Mouse (Mus musculus) brain, embryonic 18.5 days (tissue): ENCODE measurements around the gene Tm4sf4.

Experiments
- DNase-seq: peaks from one replicate; pipeline ENCODE4 v3.0.0-alpha.2; 2012; ENCODE audit warnings: low read depth, low spot score

The Tm4sf4 gene

GRCm38 (mm10) chr3:57425089-57425730, at the start of gene Tm4sf4:
Tm4sf4 (plus strand) TSS chr3:57425314.
- no peak for DNase-seq

- DNase-seq = no peak
These were observed 38.7 kb upstream of the Tm4sf4 start for GRCm38 (mm10) chr3:57386423-57386822.

GRCm38 (mm10) chr3:57386895-57387294, 38.2 kb upstream of the Tm4sf4 start:
- no peak for DNase-seq

GRCm38 (mm10) chr3:57387593-57387992, 37.5 kb upstream of the Tm4sf4 start:
- DNase-seq = no peak

GRCm38 (mm10) chr3:57411535-57411934, 13.6 kb upstream of the Tm4sf4 start:
- no peak for DNase-seq

GRCm38 (mm10) chr3:57420233-57420632, 4.9 kb upstream of the Tm4sf4 start:
- DNase-seq = no peak

GRCm38 (mm10) chr3:57420660-57421059, 4.5 kb upstream of the Tm4sf4 start:
- DNase-seq = no peak

GRCm38 (mm10) chr3:57426351-57426750, 1.2 kb downstream of the Tm4sf4 start:
- no peak for DNase-seq

- no peak for DNase-seq
These were observed 3.8 kb downstream of the Tm4sf4 start for GRCm38 (mm10) chr3:57428682-57429464.

- DNase-seq = no peak
These were observed 4.4 kb downstream of the Tm4sf4 start for GRCm38 (mm10) chr3:57429486-57429885.

- no peak for DNase-seq
These were observed 6.6 kb downstream of the Tm4sf4 start for GRCm38 (mm10) chr3:57431706-57432105.

- DNase-seq = no peak
These were observed 10.2 kb downstream of the Tm4sf4 start for GRCm38 (mm10) chr3:57435364-57435763.

- no peak for DNase-seq
These were observed 15.8 kb downstream of the Tm4sf4 start for GRCm38 (mm10) chr3:57440956-57441355.

- no peak for DNase-seq
These were observed 20.6 kb downstream of the Tm4sf4 start for GRCm38 (mm10) chr3:57445706-57446105.

GRCm38 (mm10) chr3:57447889-57448288, 22.8 kb downstream of the Tm4sf4 start:
- DNase-seq = no peak

- no peak for DNase-seq
These were observed 23.3 kb downstream of the Tm4sf4 start for GRCm38 (mm10) chr3:57448445-57448844.

GRCm38 (mm10) chr3:57458652-57459051, 33.5 kb downstream of the Tm4sf4 start:
- no peak for DNase-seq

- no peak for DNase-seq
These were observed 38.2 kb downstream of the Tm4sf4 start for GRCm38 (mm10) chr3:57463302-57463701.

- no peak for DNase-seq
These were observed 41.2 kb downstream of the Tm4sf4 start for GRCm38 (mm10) chr3:57466289-57466688.

GRCm38 (mm10) chr3:57469325-57469724, 44.2 kb downstream of the Tm4sf4 start:
- DNase-seq = no peak

- no peak for DNase-seq
These were observed 45.2 kb downstream of the Tm4sf4 start for GRCm38 (mm10) chr3:57470326-57470725.

GRCm38 (mm10) chr3:57470981-57471601, 46.0 kb downstream of the Tm4sf4 start:
- no peak for DNase-seq

- no peak for DNase-seq
These were observed 47.3 kb downstream of the Tm4sf4 start for GRCm38 (mm10) chr3:57472407-57472806.
